Mouse (Mus musculus) C2C12 (cell line): ENCODE data around the gene Jazf1. TPM values are rescaled to one million over a fixed set of nuclear protein-coding genes. Genes with fewer than 3 reads are reported as not detected.

Experiments
- H3K27me3 ChIP-seq: one replicate; pipeline ENCODE4 v1.6.1; 2011; ENCODE audit not compliant: control insufficient read depth, insufficient read depth, insufficient read length
- H3K36me3 ChIP-seq: one replicate; pipeline ENCODE4 v1.6.1; 2011; ENCODE audit not compliant: control insufficient read depth, insufficient read depth
- H3K4me3 ChIP-seq: one replicate; pipeline ENCODE4 v1.5.1; 2011; ENCODE audit warnings: mild to moderate bottlenecking, control low read depth; ENCODE audit not compliant: poor library complexity, insufficient read depth, severe bottlenecking
- H3K79me2 ChIP-seq: one replicate; pipeline ENCODE4 v1.6.1; 2011; ENCODE audit not compliant: control insufficient read depth, insufficient read depth
- H3K79me3 ChIP-seq: one replicate; pipeline ENCODE4 v1.6.1; 2011; ENCODE audit warnings: low read depth, control low read depth
- H3ac ChIP-seq: one replicate; pipeline ENCODE3; 2011; ENCODE audit warnings: low read depth; ENCODE audit not compliant: control insufficient read depth, insufficient read length
- CEBPB ChIP-seq: IDR thresholded peaks from one replicate; pipeline ENCODE4 v1.6.1; 2011; ENCODE audit warnings: low read depth, mild to moderate bottlenecking, control low read depth, moderate library complexity
- CTCF ChIP-seq: IDR thresholded peaks from one replicate; pipeline ENCODE4 v1.5.1; 2011; ENCODE audit not compliant: control insufficient read depth, insufficient read depth, insufficient read length
- FOSL1 ChIP-seq: IDR thresholded peaks from one replicate; pipeline ENCODE4 v1.8.0; 2011; ENCODE audit warnings: mild to moderate bottlenecking, low read length; ENCODE audit not compliant: poor library complexity, insufficient read depth, severe bottlenecking
- MAX ChIP-seq: IDR thresholded peaks from one replicate; pipeline ENCODE4 v1.6.1; 2011; ENCODE audit warnings: mild to moderate bottlenecking, control low read depth
- MYOD1 ChIP-seq: IDR thresholded peaks from one replicate; pipeline ENCODE4 v1.6.1; 2011; ENCODE audit warnings: low read depth; ENCODE audit not compliant: control insufficient read depth, insufficient read length
- MYOG ChIP-seq: IDR thresholded peaks from one replicate; pipeline ENCODE4 v1.6.1; 2011; ENCODE audit not compliant: control insufficient read depth, insufficient read length; ENCODE audit errors: extremely low read depth
- USF1 ChIP-seq: IDR thresholded peaks from one replicate; pipeline ENCODE4 v1.6.1; 2011; ENCODE audit warnings: low read depth, mild to moderate bottlenecking, control low read depth, moderate library complexity
- polyA plus RNA-seq: library from polyadenylated mRNA; unstranded; fragments of >200 nt; fragmentation: generic; extraction: Trizol; gene quantifications from one replicate; pipeline ENCODE4 v1.2.1, GENCODE M21; 2012; ENCODE audit warnings: missing spikeins

The Jazf1 gene
- polyA plus RNA-seq, 1 experiment, result not detected

- no peak for TF ChIP-seq FOSL1
- H3K4me3 ChIP-seq, result no peak overlapping the region
- H3K36me3 ChIP-seq, result no peaks in the 10 kb centered on the region
- H3K79me2 ChIP-seq, result no peaks in the 10 kb centered on the region
- no peak overlapping the region for H3ac ChIP-seq
- H3K27me3 ChIP-seq, result peaks cover 3% of the 10 kb centered on the region
- H3K79me3 ChIP-seq, result no peaks in the 10 kb centered on the region
Measured at GRCm38 (mm10) chr6:52792455-52792854, 276.0 kb downstream of the Jazf1 start.

- H3K79me3 ChIP-seq, result no peaks in the 10 kb centered on the region
- TF ChIP-seq MAX, result no peak
- TF ChIP-seq CEBPB, result no peak
- no peak for TF ChIP-seq FOSL1
- no peak overlapping the region for H3ac ChIP-seq
- peaks cover 3% of the 10 kb centered on the region for H3K27me3 ChIP-seq
- H3K36me3 ChIP-seq, result no peaks in the 10 kb centered on the region
- H3K79me2 ChIP-seq, result no peaks in the 10 kb centered on the region
- no peak overlapping the region for H3K4me3 ChIP-seq
Measured at GRCm38 (mm10) chr6:52790781-52791180, 277.6 kb downstream of the Jazf1 start.

- Histone ChIP-seq H3K36me3 (no peaks in the 10 kb centered on the region), H3K79me2 (no peaks in the 10 kb centered on the region), H3ac (no peak overlapping the region)
Measured at GRCm38 (mm10) chr6:52790316-52790715, 278.1 kb downstream of the Jazf1 start.

DNA sequence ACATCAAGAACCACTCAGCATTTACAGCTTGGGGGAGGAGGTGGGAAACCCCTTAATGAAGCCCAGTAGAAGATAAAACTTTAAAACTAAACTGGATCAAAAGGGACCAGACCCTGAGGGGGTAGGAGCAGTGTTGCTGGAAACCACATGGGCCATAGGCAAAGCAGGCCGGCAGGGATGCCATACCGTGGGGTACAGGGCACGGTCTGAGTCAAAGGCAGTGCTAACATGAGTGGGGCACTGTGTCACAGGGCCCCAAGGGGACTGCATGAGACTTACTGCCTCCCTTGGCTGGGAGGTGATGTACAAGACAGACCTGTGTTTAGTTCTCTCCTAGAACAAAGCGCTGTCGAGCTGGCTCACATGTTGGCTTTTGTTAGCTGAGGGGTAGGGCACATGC is 288.9 kb downstream of the Jazf1 start:
- H3K36me3 ChIP-seq, result no peaks in the 10 kb centered on the region
- no peak overlapping the region for H3ac ChIP-seq
- H3K4me3 ChIP-seq, result no peak overlapping the region
- TF ChIP-seq CTCF (no peak), MYOD1 (no peak), USF1 (no peak), CEBPB (no peak)
- no peaks in the 10 kb centered on the region for H3K27me3 ChIP-seq
- no peaks in the 10 kb centered on the region for H3K79me3 ChIP-seq
- no peaks in the 10 kb centered on the region for H3K79me2 ChIP-seq

More at GRCm38 (mm10) chr6:52790316-52790715, 278.1 kb downstream of the Jazf1 start:
- TF ChIP-seq MYOD1, result no peak
- TF ChIP-seq CEBPB, result no peak
- no peak for TF ChIP-seq MYOG
- TF ChIP-seq MAX, result no peak
- no peak for TF ChIP-seq CTCF
- no peak for TF ChIP-seq USF1
- no peak for TF ChIP-seq FOSL1
- Histone ChIP-seq H3K4me3 (no peak overlapping the region), H3K27me3 (peaks cover 3% of the 10 kb centered on the region), H3K79me3 (no peaks in the 10 kb centered on the region)

GRCm38 (mm10) chr6:52778523-52778922 is 289.9 kb downstream of the Jazf1 start:
- Histone ChIP-seq H3K36me3 (no peaks in the 10 kb centered on the region), H3K79me2 (no peaks in the 10 kb centered on the region), H3K79me3 (no peaks in the 10 kb centered on the region), H3ac (no peak overlapping the region), H3K4me3 (no peak overlapping the region), H3K27me3 (no peaks in the 10 kb centered on the region)
- TF ChIP-seq MAX (no peak), MYOD1 (no peak), FOSL1 (no peak), CEBPB (no peak), USF1 (no peak), MYOG (no peak), CTCF (no peak)

- no peaks in the 10 kb centered on the region for H3K79me3 ChIP-seq
- no peaks in the 10 kb centered on the region for H3K79me2 ChIP-seq
- no peaks in the 10 kb centered on the region for H3K27me3 ChIP-seq
- H3K36me3 ChIP-seq, result no peaks in the 10 kb centered on the region
- H3ac ChIP-seq, result no peak overlapping the region
- H3K4me3 ChIP-seq, result no peak overlapping the region
- TF ChIP-seq MYOD1 (no peak), CEBPB (no peak), CTCF (no peak), MAX (no peak), USF1 (no peak), FOSL1 (no peak), MYOG (no peak)
Measured at GRCm38 (mm10) chr6:52777034-52777433, 291.4 kb downstream of the Jazf1 start.

DNA sequence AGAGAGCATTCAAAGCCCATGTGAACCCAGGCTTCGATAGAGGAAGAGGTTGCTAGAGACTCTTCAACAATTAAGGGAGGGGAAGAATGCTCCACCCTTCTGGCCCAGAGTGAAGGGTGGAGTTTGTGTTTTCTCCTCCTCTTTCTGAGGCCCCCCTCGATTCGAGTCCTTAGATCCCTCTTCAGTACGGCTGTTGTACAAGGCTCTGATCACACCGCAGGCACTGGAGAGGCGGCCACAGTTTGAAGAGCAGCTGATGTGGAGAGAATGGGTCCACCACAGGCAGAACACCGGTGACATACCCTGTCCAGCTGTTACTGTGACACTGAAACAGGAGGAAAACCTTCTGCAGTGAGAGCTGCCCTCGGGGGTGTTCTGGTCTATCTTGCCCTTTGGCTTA is 292.5 kb downstream of the Jazf1 start:
- Histone ChIP-seq H3K36me3 (no peaks in the 10 kb centered on the region), H3K79me2 (no peaks in the 10 kb centered on the region), H3ac (no peak overlapping the region), H3K27me3 (no peaks in the 10 kb centered on the region), H3K79me3 (no peaks in the 10 kb centered on the region), H3K4me3 (no peak overlapping the region)
- TF ChIP-seq MAX (no peak), MYOD1 (no peak)
